Mouse (Mus musculus): ENCODE data around the gene Tcp11x2. TPM values are rescaled to one million over a fixed set of nuclear protein-coding genes. Genes with fewer than 3 reads are reported as not detected.

Gene Tcp11x2
- polyA plus RNA-seq, 1 experiment from 2014 or later: not detected

Other genes starting within 250 kb of the Tcp11x2 start
- gene AV320801, start 199.2 kb downstream of the Tcp11x2 start, polyA plus RNA-seq (2015; fragmentation: Nextera tagmentation; extraction: Ambion mirVana): not detected in 2 replicates
- not detected in 2 replicates for gene Nxf7, start 95.0 kb downstream of the Tcp11x2 start, polyA plus RNA-seq (2015; fragmentation: Nextera tagmentation; extraction: Ambion mirVana)
- not detected in 2 replicates for gene Prame, start 66.1 kb downstream of the Tcp11x2 start, polyA plus RNA-seq (2015; fragmentation: Nextera tagmentation; extraction: Ambion mirVana)
- gene Tmsb15a, start 31.5 kb upstream of the Tcp11x2 start, polyA plus RNA-seq (2015; fragmentation: Nextera tagmentation; extraction: Ambion mirVana): not detected in 2 replicates
- gene Armcx5, start 48.9 kb upstream of the Tcp11x2 start, polyA plus RNA-seq (2015; fragmentation: Nextera tagmentation; extraction: Ambion mirVana): 11.5 and 13.1 TPM in 2 replicates
- 159 and 172 TPM in 2 replicates for gene Gprasp1, start 48.9 kb upstream of the Tcp11x2 start, polyA plus RNA-seq (2015; fragmentation: Nextera tagmentation; extraction: Ambion mirVana)
- 107 and 112 TPM in 2 replicates for gene Bhlhb9, start 103.8 kb upstream of the Tcp11x2 start, polyA plus RNA-seq (2015; fragmentation: Nextera tagmentation; extraction: Ambion mirVana)
- 145 and 151 TPM in 2 replicates for gene Gprasp2, start 145.2 kb upstream of the Tcp11x2 start, polyA plus RNA-seq (2015; fragmentation: Nextera tagmentation; extraction: Ambion mirVana)